Mouse (Mus musculus): ENCODE data around the gene Wdr63. TPM values are rescaled to one million over a fixed set of nuclear protein-coding genes. Genes with fewer than 3 reads are reported as not detected.
"Not testable (repeated sequence)": the region's sequence is repeated elsewhere in the genome, so short reads cannot be mapped to it uniquely, and the experiment has no call there.

Wdr63 gene
- polyA plus RNA-seq, 1 experiment from 2014 or later = 1.3 TPM

GRCm38 (mm10) chr3:146014321-146014720 lies 93.6 kb downstream of the Wdr63 start:
- H3K9ac ChIP-seq (ENCODE audit: low read depth, low read length) = no peak overlapping the region
- no peak overlapping the region for H3K4me2 ChIP-seq (ENCODE audit: low read length)
- ATAC-seq = no peak
- no peaks in the 10 kb centered on the region for H3K27me3 ChIP-seq (replicated peaks; ENCODE audit: control insufficient read depth, insufficient read depth, low read length)
- H3K4me3 ChIP-seq (ENCODE audit: low read length) = no peak overlapping the region
- H3K36me3 ChIP-seq (ENCODE audit: control insufficient read depth, insufficient read depth, low read length) = no peaks in the 10 kb centered on the region; the same call in 1 of the 2 replicates
- WGBS = 97% methylated on average over 12 of the region's 12 CpGs
- no peaks in the 10 kb centered on the region for H3K4me1 ChIP-seq (ENCODE audit: control insufficient read depth, insufficient read depth, low read depth, low read length)
- H3K9me3 ChIP-seq (ENCODE audit: control insufficient read depth, low read length) = no peaks in the 10 kb centered on the region
- no peak overlapping the region for H3K27ac ChIP-seq (ENCODE audit: low read depth, low read length)

DNA sequence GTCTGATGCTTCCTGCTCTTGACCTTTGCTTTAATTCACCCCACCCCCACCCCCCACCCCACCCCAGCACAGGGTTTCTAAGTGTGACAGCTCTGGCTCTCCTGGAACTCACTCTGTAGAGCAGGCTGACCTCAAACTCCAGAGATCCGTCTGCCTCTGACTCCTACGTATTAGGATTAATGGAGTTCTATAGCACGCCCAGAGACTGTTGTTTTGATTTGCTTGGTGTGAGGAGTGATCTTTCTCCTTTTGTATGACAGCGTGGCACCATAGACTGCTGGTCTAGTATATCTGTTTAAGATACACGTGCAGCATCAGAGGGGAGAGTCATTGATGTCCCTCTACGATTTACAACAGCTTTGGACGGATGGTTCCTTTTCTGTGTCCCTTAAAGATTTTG lies 94.4 kb downstream of the Wdr63 start:
- Histone ChIP-seq H3K9ac (ENCODE audit: low read depth, low read length) (no peak overlapping the region), H3K27me3 (replicated peaks; ENCODE audit: control insufficient read depth, insufficient read depth, low read length) (no peaks in the 10 kb centered on the region), H3K9me3 (ENCODE audit: control insufficient read depth, low read length) (no peaks in the 10 kb centered on the region), H3K4me3 (ENCODE audit: low read length) (no peak overlapping the region), H3K4me1 (ENCODE audit: control insufficient read depth, insufficient read depth, low read depth, low read length) (no peaks in the 10 kb centered on the region), H3K36me3 (ENCODE audit: control insufficient read depth, insufficient read depth, low read length) (no peaks in the 10 kb centered on the region; the same call in 1 of the 2 replicates), H3K4me2 (ENCODE audit: low read length) (no peak overlapping the region), H3K27ac (ENCODE audit: low read depth, low read length) (no peak overlapping the region)
- 91% methylated on average over 7 of the region's 7 CpGs for WGBS
- no peak for ATAC-seq

GRCm38 (mm10) chr3:146011544-146012218 lies 96.2 kb downstream of the Wdr63 start:
- no peak overlapping the region for H3K4me2 ChIP-seq (ENCODE audit: low read length)
- no peak overlapping the region for H3K9ac ChIP-seq (ENCODE audit: low read depth, low read length)
- ATAC-seq = no peak
- H3K27ac ChIP-seq (ENCODE audit: low read depth, low read length) = no peak overlapping the region
- 63% methylated on average over 8 of the region's 8 CpGs for WGBS
- H3K4me3 ChIP-seq (ENCODE audit: low read length) = no peak overlapping the region
- no peaks in the 10 kb centered on the region; the same call in 1 of the 2 replicates for H3K36me3 ChIP-seq (ENCODE audit: control insufficient read depth, insufficient read depth, low read length)
- H3K27me3 ChIP-seq (replicated peaks; ENCODE audit: control insufficient read depth, insufficient read depth, low read length) = no peaks in the 10 kb centered on the region
- H3K4me1 ChIP-seq (ENCODE audit: control insufficient read depth, insufficient read depth, low read depth, low read length) = no peaks in the 10 kb centered on the region
- no peaks in the 10 kb centered on the region for H3K9me3 ChIP-seq (ENCODE audit: control insufficient read depth, low read length)

DNA sequence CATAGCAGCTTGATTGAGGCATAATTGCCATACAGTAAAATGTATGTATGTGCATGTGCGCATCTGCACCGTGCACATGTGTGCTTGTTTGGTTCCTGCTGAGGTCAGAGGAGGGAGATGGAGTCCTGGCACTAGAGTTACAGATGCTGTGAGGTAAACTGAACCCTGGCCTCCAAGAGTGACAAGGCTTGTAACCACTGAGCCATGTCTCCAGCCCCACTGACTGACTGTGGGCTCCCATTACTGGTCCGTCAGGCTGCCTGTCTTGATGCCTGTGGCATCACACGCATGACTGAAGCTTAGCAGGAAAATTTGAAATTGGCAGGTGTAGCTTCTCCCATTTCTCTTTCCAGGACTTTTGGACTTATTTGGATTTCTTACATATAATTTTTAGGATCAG lies 97.2 kb downstream of the Wdr63 start:
- Histone ChIP-seq H3K9ac (ENCODE audit: low read depth, low read length) (no peak overlapping the region), H3K36me3 (ENCODE audit: control insufficient read depth, insufficient read depth, low read length) (no peaks in the 10 kb centered on the region; the same call in 1 of the 2 replicates), H3K4me2 (ENCODE audit: low read length) (no peak overlapping the region), H3K4me3 (ENCODE audit: low read length) (no peak overlapping the region), H3K27ac (ENCODE audit: low read depth, low read length) (no peak overlapping the region), H3K9me3 (ENCODE audit: control insufficient read depth, low read length) (no peaks in the 10 kb centered on the region), H3K4me1 (ENCODE audit: control insufficient read depth, insufficient read depth, low read depth, low read length) (no peaks in the 10 kb centered on the region), H3K27me3 (replicated peaks; ENCODE audit: control insufficient read depth, insufficient read depth, low read length) (no peaks in the 10 kb centered on the region)
- ATAC-seq = no peak
- WGBS = 83% methylated on average over 4 of the region's 4 CpGs

DNA sequence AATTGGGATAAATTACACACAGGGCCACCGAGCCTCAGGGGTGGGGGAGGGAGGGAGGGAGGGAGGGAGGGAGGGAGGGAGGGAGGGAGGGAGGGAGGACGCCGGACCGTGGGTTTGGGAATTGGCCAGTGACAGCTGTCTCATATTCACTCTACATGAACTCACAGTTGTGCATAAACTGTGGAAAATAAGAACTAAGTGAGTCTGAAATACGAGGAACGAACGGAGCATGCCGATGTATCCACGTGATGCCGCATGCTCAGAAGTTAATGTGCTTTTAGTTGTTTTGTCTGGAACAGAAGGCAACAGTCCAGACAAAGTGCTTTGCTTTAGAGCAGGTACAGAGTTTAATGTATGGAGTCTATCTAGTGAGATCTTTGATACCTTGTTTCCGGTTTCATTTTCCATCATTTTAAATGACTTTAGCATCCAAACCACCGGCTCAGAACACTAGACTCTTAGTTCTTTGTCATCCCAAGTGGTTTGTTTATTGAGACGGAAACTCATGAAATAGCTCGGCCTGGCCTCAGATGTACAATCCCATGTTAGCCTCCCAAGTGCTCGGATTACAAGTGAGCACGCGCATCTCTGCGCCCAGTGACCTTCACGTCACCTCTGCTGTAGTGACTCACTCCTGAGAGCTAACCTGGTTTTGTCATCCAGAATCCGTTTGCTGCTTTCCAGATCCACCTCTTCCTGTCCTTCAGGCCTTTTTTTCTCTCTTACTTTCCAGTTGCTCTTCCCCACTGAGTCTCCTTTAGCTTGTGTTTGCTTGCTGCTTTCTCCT lies 97.9 kb downstream of the Wdr63 start:
- no peak overlapping the region for H3K27ac ChIP-seq (ENCODE audit: low read depth, low read length)
- H3K27me3 ChIP-seq (replicated peaks; ENCODE audit: control insufficient read depth, insufficient read depth, low read length) = no peaks in the 10 kb centered on the region
- no peak overlapping the region for H3K4me3 ChIP-seq (ENCODE audit: low read length)
- H3K9ac ChIP-seq (ENCODE audit: low read depth, low read length) = no peak overlapping the region
- no peaks in the 10 kb centered on the region for H3K9me3 ChIP-seq (ENCODE audit: control insufficient read depth, low read length)
- no peak overlapping the region for H3K4me2 ChIP-seq (ENCODE audit: low read length)
- WGBS = 72% methylated on average over 19 of the region's 20 CpGs
- no peaks in the 10 kb centered on the region for H3K4me1 ChIP-seq (ENCODE audit: control insufficient read depth, insufficient read depth, low read depth, low read length)
- H3K36me3 ChIP-seq (ENCODE audit: control insufficient read depth, insufficient read depth, low read length) = no peaks in the 10 kb centered on the region; the same call in 1 of the 2 replicates
- no peak; the same call in 1 of the 2 replicates for ATAC-seq

- H3K9ac ChIP-seq (ENCODE audit: low read depth, low read length) = no peak overlapping the region
- no peaks in the 10 kb centered on the region for H3K4me1 ChIP-seq (ENCODE audit: control insufficient read depth, insufficient read depth, low read depth, low read length)
- no peaks in the 10 kb centered on the region for H3K9me3 ChIP-seq (ENCODE audit: control insufficient read depth, low read length)
- H3K36me3 ChIP-seq (ENCODE audit: control insufficient read depth, insufficient read depth, low read length) = no peaks in the 10 kb centered on the region
- 90% methylated on average over 6 of the region's 6 CpGs for whole genome bisulfite sequencing
- H3K4me3 ChIP-seq (ENCODE audit: low read length) = no peak overlapping the region
- no peak overlapping the region for H3K27ac ChIP-seq (ENCODE audit: low read depth, low read length)
- no peak for ATAC-seq
- no peaks in the 10 kb centered on the region for H3K27me3 ChIP-seq (replicated peaks; ENCODE audit: control insufficient read depth, insufficient read depth, low read length)
- H3K4me2 ChIP-seq (ENCODE audit: low read length) = no peak overlapping the region
Observed at GRCm38 (mm10) chr3:146007872-146008271, 100.1 kb downstream of the Wdr63 start.

- ATAC-seq = no peak
- no peak overlapping the region for H3K4me2 ChIP-seq (ENCODE audit: low read length)
- H3K9ac ChIP-seq (ENCODE audit: low read depth, low read length) = no peak overlapping the region
- no peaks in the 10 kb centered on the region for H3K36me3 ChIP-seq (ENCODE audit: control insufficient read depth, insufficient read depth, low read length)
- no peaks in the 10 kb centered on the region for H3K9me3 ChIP-seq (ENCODE audit: control insufficient read depth, low read length)
- WGBS = 91% methylated on average over 14 of the region's 14 CpGs
- H3K4me3 ChIP-seq (ENCODE audit: low read length) = no peak overlapping the region
- H3K27ac ChIP-seq (ENCODE audit: low read depth, low read length) = no peak overlapping the region
- H3K27me3 ChIP-seq (replicated peaks; ENCODE audit: control insufficient read depth, insufficient read depth, low read length) = no peaks in the 10 kb centered on the region
- no peaks in the 10 kb centered on the region for H3K4me1 ChIP-seq (ENCODE audit: control insufficient read depth, insufficient read depth, low read depth, low read length)
Observed at GRCm38 (mm10) chr3:146004347-146005051, 103.4 kb downstream of the Wdr63 start.

DNA sequence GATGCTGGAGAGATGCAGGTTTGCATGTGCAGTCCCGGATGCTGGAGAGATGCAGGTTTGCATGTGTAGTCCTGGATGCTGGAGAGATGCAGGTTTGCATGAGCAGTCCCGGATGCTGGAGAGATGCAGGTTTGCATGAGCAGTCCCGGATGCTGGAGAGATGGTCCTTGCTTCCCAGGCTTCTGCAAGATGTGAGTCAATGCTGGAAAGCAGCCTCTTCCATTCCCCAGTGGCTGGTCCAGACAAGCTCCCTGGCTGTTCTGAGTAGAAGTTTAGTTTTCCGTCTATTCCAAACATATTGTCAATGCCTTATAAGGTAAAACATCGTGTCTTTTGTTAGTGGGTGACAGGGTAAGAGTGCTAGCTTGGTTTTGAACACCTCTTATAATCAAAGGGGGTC lies 111.4 kb downstream of the Wdr63 start:
- not testable (repeated sequence) for H3K4me3 ChIP-seq (ENCODE audit: low read length); H3K9ac ChIP-seq (ENCODE audit: low read depth, low read length); H3K27ac ChIP-seq (ENCODE audit: low read depth, low read length); H3K36me3 ChIP-seq (ENCODE audit: control insufficient read depth, insufficient read depth, low read length); ATAC-seq; H3K27me3 ChIP-seq (replicated peaks; ENCODE audit: control insufficient read depth, insufficient read depth, low read length); H3K4me2 ChIP-seq (ENCODE audit: low read length); H3K9me3 ChIP-seq (ENCODE audit: control insufficient read depth, low read length); H3K4me1 ChIP-seq (ENCODE audit: control insufficient read depth, insufficient read depth, low read depth, low read length)
- 87% methylated on average over 4 of the region's 5 CpGs for WGBS

- Histone ChIP-seq H3K27ac (ENCODE audit: low read depth, low read length) (no peak overlapping the region), H3K9me3 (ENCODE audit: control insufficient read depth, low read length) (no peaks in the 10 kb centered on the region), H3K4me1 (ENCODE audit: control insufficient read depth, insufficient read depth, low read depth, low read length) (no peaks in the 10 kb centered on the region), H3K4me3 (ENCODE audit: low read length) (no peak overlapping the region), H3K27me3 (replicated peaks; ENCODE audit: control insufficient read depth, insufficient read depth, low read length) (no peaks in the 10 kb centered on the region), H3K9ac (ENCODE audit: low read depth, low read length) (no peak overlapping the region), H3K36me3 (ENCODE audit: control insufficient read depth, insufficient read depth, low read length) (peaks cover 2% of the 10 kb centered on the region; the same call in 1 of the 2 replicates), H3K4me2 (ENCODE audit: low read length) (no peak overlapping the region)
- no peak for ATAC-seq
- WGBS = 85% methylated on average over 5 of the region's 5 CpGs
Observed at GRCm38 (mm10) chr3:145995489-145995888, 112.4 kb downstream of the Wdr63 start.
